Mouse (Mus musculus) retina, adult 2 months (tissue): ENCODE data around the gene Zcchc14.

Experiments
- DNase-seq: peaks from one replicate; pipeline ENCODE4 v3.0.0-alpha.2; 2012; ENCODE audit warnings: low read depth, low spot score

Zcchc14 gene

DNA sequence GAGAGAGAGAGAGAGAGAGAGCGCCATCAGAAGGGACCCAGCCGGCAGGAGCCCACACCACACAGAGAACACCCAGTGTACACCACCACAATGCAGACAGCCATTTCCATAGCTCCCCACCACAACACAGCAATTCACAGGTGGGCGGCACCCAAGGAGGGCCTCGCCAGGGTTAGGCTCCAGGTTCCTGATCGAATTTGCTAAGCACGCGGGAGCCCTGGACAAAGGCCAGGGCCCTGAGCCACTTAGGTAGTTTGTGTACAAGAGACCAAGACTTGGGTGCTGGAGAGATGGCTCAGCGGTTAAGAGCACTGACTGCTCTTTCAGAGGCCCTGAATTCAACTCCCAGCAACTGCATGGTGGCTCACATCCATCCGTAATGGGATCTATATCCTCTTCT is 100.2 kb downstream of the Zcchc14 start:
- no peak for DNase-seq

DNA sequence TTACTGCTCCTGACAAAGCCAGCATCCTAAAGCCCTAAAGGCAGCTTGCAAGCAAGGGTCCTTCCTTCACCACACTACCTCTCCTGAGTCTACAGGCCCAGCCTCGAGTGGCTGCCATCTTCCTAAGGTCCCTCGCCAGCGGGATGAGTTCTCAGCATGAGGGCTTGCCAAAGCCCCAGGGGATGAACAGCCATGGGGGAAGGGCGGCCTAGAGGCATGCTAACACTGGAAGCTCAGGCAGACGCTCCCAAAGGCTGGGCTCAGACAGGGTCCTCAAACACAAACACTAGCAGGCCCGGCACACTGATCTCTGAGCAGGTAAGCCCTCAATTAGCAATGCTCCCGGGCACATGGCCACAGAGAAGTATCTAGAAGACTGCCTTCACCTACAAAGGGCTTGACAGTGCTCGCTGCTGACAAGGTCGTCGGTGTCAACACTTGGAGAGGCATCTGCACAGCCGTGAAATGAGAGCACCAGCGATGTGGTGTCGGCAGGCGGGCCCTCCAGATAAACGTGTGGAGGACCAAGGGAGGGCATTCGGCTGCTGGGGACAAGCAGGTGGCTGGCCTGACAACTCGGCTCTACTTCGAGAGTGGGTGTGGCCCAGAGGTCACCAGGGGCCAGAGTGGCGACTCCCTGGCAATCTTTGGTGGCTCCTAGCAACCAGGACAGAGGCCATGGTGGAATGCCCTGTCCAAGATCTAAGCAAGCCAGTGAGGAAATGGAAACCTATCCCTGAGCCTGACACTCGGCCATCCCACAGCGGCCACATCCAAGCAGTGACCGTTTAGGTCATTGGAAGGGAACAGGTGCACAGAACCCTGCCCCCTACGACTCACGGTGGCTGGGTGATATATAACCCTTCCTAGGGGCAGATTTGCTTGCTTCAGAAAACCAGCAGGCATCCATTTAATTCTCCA is 101.4 kb downstream of the Zcchc14 start:
- DNase-seq: no peak

DNA sequence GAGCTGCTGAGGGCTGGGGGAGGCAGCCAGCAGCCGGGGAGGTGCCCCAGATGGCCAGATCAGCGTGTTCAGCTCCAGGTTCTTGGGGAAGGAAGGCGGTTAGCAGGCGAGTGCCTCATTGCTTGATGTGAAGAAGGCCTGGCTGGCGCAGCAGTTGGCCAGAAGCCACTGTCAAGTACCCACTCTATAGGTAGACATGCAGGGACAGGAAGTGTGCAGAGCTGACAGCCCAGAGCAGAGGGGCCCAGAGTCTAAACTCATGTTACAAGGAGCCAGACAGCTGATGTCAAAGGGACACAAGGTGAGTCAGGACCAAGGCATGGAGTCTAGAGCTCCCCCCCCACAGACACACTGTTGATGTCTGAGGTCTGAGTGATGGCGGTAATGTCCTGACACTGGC is 102.6 kb downstream of the Zcchc14 start:
- DNase-seq: no peak
